Mouse (Mus musculus) adrenal gland (tissue): ENCODE data around the gene Pisd.

Experiments
- intact Hi-C: fragments of 180-260 bp; cut with DNase I; formaldehyde crosslinking; loops from one replicate; pipeline ENCODE4 v1.15.1; 2025

Gene Pisd

DNA sequence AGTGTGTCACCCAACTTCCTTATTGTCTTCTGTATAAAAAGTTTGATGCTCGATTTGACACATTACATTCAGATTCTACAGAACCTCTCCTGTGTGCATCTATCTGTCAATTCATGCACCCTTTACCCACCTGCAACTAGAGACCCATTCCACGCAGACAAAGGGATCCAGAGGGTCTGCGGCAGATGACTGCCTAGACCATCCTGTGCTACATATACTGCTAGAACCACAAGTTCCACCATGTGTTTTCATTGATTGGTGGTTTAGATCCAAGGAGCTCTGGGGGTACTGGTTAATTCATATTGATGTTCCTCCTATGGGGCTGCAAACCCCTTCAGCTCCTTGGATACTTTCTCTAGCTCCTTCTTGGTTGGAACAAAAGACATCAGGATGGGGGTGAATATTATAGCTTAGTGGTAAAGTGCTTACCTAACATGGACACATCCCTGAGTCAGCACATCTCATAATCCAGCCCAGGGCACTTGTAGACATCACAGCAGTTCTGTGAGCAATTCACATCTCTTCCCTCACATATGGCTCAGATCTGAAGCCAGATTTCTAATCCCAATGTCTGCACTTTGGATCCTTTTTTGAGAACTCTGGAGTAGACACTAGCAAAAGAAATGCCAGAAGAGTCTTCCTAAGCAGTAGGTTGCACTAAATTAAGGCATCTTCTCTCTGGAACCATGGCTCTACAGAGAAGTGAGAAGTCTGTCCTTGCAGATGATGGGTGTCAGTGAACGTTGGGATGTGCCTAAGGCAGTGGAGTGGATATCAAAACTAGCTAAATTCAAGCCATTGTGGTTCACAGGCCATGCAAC lies 73.0 kb downstream of the Pisd start:
- intact Hi-C loops: no loop called here

GRCm38 (mm10) chr5:32711485-32711884 lies 74.0 kb downstream of the Pisd start:
- intact Hi-C loops: no loop called here

- intact Hi-C loops: no loop called here
Measured at GRCm38 (mm10) chr5:32706226-32706780, 79.1 kb downstream of the Pisd start.

- intact Hi-C loops: no loop called here
Measured at GRCm38 (mm10) chr5:32697208-32697867, 88.1 kb downstream of the Pisd start.

DNA sequence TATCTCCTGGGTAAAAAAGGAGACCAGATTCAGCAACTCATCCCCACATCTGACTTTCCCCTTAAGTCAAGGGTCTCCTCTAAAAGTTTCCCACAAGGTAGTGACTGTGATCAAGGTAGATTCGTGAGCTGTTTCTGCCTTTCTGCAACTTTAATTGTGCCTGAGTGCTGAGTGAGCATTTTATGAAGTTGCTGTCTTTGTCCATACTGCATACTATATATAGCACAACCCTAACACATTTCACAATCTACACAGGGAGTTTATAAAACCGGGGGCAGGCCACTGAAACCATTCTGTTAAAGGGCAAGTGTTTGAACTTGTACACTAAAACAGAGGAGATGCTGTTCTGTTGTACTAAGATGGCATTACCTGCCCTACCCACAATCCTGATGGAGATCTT lies 92.0 kb downstream of the Pisd start:
- intact Hi-C loops: no loop called here
